Mouse (Mus musculus): ENCODE measurements around the gene Ctnnd1.

DNA sequence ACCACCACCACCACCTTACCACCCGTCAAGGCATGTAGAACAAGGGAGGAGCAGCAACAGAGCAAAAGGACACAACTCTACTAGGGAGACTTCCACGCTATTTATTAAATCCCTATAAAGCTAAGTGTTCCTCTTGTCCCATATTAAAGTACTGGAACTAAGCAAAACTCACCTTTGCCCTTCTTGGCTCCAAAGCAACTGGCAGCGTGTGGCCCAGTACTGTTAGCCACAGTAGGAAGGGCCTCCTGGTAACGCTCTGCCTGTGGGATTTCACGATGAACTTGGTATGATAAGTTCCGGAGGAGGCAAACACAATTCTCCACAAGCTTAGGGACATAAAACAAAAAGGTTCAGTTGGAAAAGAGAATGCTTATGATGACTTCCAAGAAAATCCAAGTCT is 37.8 kb downstream of the Ctnnd1 start:
- TF ChIP-seq USF1 (IDR thresholded peaks at IDR 0.05; ENCODE audit: low read depth, low read length): no peak
- no peak for TF ChIP-seq EP300 (IDR thresholded peaks at IDR 0.05; ENCODE audit: low read depth in 1 of 2, low read length in 2 of 2)
- TF ChIP-seq ZKSCAN1 (IDR thresholded peaks at IDR 0.05; ENCODE audit: low read depth, low read length): no peak
- TF ChIP-seq CTCF (IDR thresholded peaks at IDR 0.05 in 2 of 3, conservative IDR thresholded peaks at IDR 0.05 in 1 of 3; ENCODE audit: control insufficient read depth in 1 of 3, insufficient read depth in 1 of 3, low read depth in 2 of 3, low read length in 3 of 3, poor library complexity in 1 of 3, severe bottlenecking in 1 of 3): no peak
- no peak for TF ChIP-seq GATA1 (IDR thresholded peaks at IDR 0.05; ENCODE audit: low read depth, low read length)
- TF ChIP-seq NRF1 (IDR thresholded peaks at IDR 0.05; ENCODE audit: insufficient read depth, low read depth, low read length, poor library complexity, severe bottlenecking): no peak
- TF ChIP-seq NELFE (IDR thresholded peaks at IDR 0.05; ENCODE audit: low read depth, low read length): no peak
- TF ChIP-seq MAX (IDR thresholded peaks at IDR 0.05; ENCODE audit: low read length): no peak
